Mouse (Mus musculus) kidney, adult 2 months (tissue): Measurements from ENCODE around the gene Mnt.

ENCODE experiments used
- CTCF ChIP-seq: fragments of 200-500 bp; conservative IDR thresholded peaks from 2 replicates; pipeline ENCODE4 v1.5.1; 2011; ENCODE audit warnings: low read depth, mild to moderate bottlenecking, control low read depth, low read length, moderate library complexity, mixed read lengths; ENCODE audit not compliant: insufficient read depth, insufficient read length
- POLR2A ChIP-seq: fragments of 200-500 bp; IDR thresholded peaks from one replicate; pipeline ENCODE4 v1.6.1; 2011; ENCODE audit warnings: low read depth, low read length, control low read depth

DNA sequence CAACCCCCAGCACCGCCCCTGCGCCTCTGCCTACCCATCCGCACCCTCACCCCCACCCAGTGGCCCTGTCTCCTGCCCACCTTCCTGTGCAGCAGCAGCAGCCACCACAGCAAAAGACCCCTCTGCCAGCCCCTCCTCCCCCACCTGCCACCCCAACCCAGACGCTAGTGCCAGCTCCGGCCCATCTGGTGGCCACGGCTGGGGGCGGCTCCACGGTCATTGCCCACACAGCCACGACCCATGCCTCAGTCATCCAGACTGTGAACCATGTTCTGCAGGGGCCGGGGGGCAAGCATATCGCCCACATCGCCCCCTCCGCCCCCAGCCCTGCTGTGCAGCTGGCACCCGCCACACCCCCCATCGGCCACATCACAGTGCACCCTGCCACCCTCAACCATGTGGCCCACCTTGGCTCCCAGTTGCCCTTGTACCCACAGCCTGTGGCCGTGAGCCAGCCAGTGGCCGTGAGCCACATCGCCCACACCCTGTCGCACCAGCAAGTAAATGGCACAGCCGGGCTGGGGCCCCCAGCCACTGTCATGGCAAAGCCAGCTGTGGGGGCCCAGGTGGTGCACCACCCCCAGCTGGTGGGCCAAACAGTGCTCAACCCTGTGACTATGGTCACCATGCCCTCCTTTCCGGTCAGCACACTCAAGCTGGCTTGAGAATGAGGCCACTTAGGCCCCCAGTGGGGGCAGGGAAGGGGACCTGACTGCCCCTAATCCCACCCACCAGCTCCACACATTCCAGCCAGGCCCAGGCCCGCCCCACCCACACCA, 12.1 kb downstream of the Mnt start:
- no peak for TF ChIP-seq CTCF
- no peak for TF ChIP-seq POLR2A
